Mouse (Mus musculus): Measurements from ENCODE around the gene Tbc1d19.

GRCm38 (mm10) chr5:53950189-53950588 lies 140.8 kb downstream of the Tbc1d19 start:
- no peak for TF ChIP-seq CTCF (IDR thresholded peaks at IDR 0.05; ENCODE audit: low read depth)
- no peak for TF ChIP-seq EP300 (IDR thresholded peaks at IDR 0.05; ENCODE audit: low read depth)
